Mouse (Mus musculus): Measurements from ENCODE around the gene Nefh. TPM values are rescaled to one million over a fixed set of nuclear protein-coding genes. Genes with fewer than 3 reads are reported as not detected.

The Nefh gene
- polyA plus RNA-seq, 1 experiment from 2014 or later = 0.89 TPM

GRCm38 (mm10) chr11:4894848-4895816 is 52.7 kb downstream of the Nefh start, which contains the start of gene Thoc5:
Gene Thoc5 (plus strand): TSS chr11:4895320.
- peaks cover 17% of the 10 kb centered on the region for H3K4me1 ChIP-seq
- H3K9ac ChIP-seq (replicated peaks) = peak within 1 kb of the TSS; percentile 83
- 2% methylated on average over 52 of the region's 52 CpGs for WGBS
- H3K4me2 ChIP-seq (replicated peaks) = peak within 1 kb of the TSS; percentile 70
- peaks cover 36% of the 10 kb centered on the region for H3K36me3 ChIP-seq
- H3K27ac ChIP-seq (replicated peaks) = peak within 1 kb of the TSS; percentile 84
- no peaks in the 10 kb centered on the region for H3K9me3 ChIP-seq
- peak; percentile 95 for ATAC-seq (replicated peaks)
- peak within 1 kb of the TSS; percentile 82 for H3K4me3 ChIP-seq
- no peaks in the 10 kb centered on the region for H3K27me3 ChIP-seq

Small RNAs within 50 kb of the gene (microRNA-seq; reads per million reads assigned to microRNA genes)
- gene Mir6918 = not detected

Other genes starting within 250 kb of the Nefh start
- 538 and 557 TPM in 2 replicates for gene Uqcr10, start 243.7 kb downstream of the Nefh start, polyA plus RNA-seq (2015; fragmentation: Nextera tagmentation; extraction: Ambion mirVana)
- gene Zmat5, start 243.4 kb downstream of the Nefh start, polyA plus RNA-seq (2015; fragmentation: Nextera tagmentation; extraction: Ambion mirVana) = 72.3 and 78.4 TPM in 2 replicates
- gene Cabp7, start 201.3 kb downstream of the Nefh start, polyA plus RNA-seq (2015; fragmentation: Nextera tagmentation; extraction: Ambion mirVana) = 1.3 and 1.8 TPM in 2 replicates
- 67.2 and 67.3 TPM in 2 replicates for gene Nf2, start 98.5 kb downstream of the Nefh start, polyA plus RNA-seq (2015; fragmentation: Nextera tagmentation; extraction: Ambion mirVana)
- 133 and 140 TPM in 2 replicates for gene Nipsnap1, start 74.1 kb downstream of the Nefh start, polyA plus RNA-seq (2015; fragmentation: Nextera tagmentation; extraction: Ambion mirVana)
- gene Thoc5, start 52.7 kb downstream of the Nefh start, polyA plus RNA-seq (2015; fragmentation: Nextera tagmentation; extraction: Ambion mirVana) = 64.6 and 64.8 TPM in 2 replicates
- 78.5 and 81.4 TPM in 2 replicates for gene Ap1b1, start 38.8 kb upstream of the Nefh start, polyA plus RNA-seq (2015; fragmentation: Nextera tagmentation; extraction: Ambion mirVana)
- 0.56 and 0.78 TPM in 2 replicates for gene Rasl10a, start 110.1 kb upstream of the Nefh start, polyA plus RNA-seq (2015; fragmentation: Nextera tagmentation; extraction: Ambion mirVana)
- 21.5 and 21.6 TPM in 2 replicates for gene Gas2l1, start 117.3 kb upstream of the Nefh start, polyA plus RNA-seq (2015; fragmentation: Nextera tagmentation; extraction: Ambion mirVana)
- 29.5 and 31.6 TPM in 2 replicates for gene Rhbdd3, start 150.9 kb upstream of the Nefh start, polyA plus RNA-seq (2015; fragmentation: Nextera tagmentation; extraction: Ambion mirVana)
- 762 and 793 TPM in 2 replicates for gene Ewsr1, start 151.2 kb upstream of the Nefh start, polyA plus RNA-seq (2015; fragmentation: Nextera tagmentation; extraction: Ambion mirVana)
- gene Emid1, start 204.2 kb upstream of the Nefh start, polyA plus RNA-seq (2015; fragmentation: Nextera tagmentation; extraction: Ambion mirVana) = 22.4 and 23.4 TPM in 2 replicates

Measured in forebrain, embryonic 15.5 days (tissue).